17 mouse cellular contexts compared by ENCODE assay signal in genomic region chr5:115405205-115405604, GRCm38 (mm10). TPM values are rescaled to one million over a fixed set of nuclear protein-coding genes. Genes with fewer than 3 reads are reported as not detected.
DNase-seq lines count a peak whose midpoint lies in the region; ATAC-seq lines count a peak whose summit lies in the region.
"Had no signal": no experiment of that assay in that cellular context is flagged by ENCODE, and none has a peak within 500 bp of the region (broad histone marks: within the 10 kb centered on the region; RNA-seq: fewer than 3 reads in every experiment).

No protein-coding gene starts in this region.

- H3K36me3 ChIP-seq in neural tube, embryonic 13.5 days, result no peaks in the 10 kb centered on the region
- no peaks in the 10 kb centered on the region for H3K36me3 ChIP-seq in neural tube, embryonic 15.5 days
- H3K36me3 ChIP-seq in forebrain, embryonic 15.5 days, result no peaks in the 10 kb centered on the region
- H3K36me3 ChIP-seq in midbrain, embryonic 12.5 days, result no peaks in the 10 kb centered on the region

- H3K27me3 ChIP-seq in neural tube, embryonic 13.5 days, result no peaks in the 10 kb centered on the region
- no peaks in the 10 kb centered on the region for H3K27me3 ChIP-seq in neural tube, embryonic 15.5 days (replicated peaks)
- H3K27me3 ChIP-seq in forebrain, embryonic 15.5 days, result no peaks in the 10 kb centered on the region
- H3K27me3 ChIP-seq in midbrain, embryonic 12.5 days, result no peaks in the 10 kb centered on the region

- WGBS in neural tube, embryonic 13.5 days, result 34% methylated on average over 8 of the region's 8 CpGs
- WGBS in neural tube, embryonic 15.5 days, result 35% methylated on average over 8 of the region's 8 CpGs
- 19% methylated on average over 8 of the region's 8 CpGs for WGBS in forebrain, embryonic 15.5 days
- 27% methylated on average over 8 of the region's 8 CpGs for WGBS in midbrain, embryonic 12.5 days

- no peak overlapping the region for H3K9ac ChIP-seq in neural tube, embryonic 13.5 days
- no peak overlapping the region for H3K9ac ChIP-seq in neural tube, embryonic 15.5 days (replicated peaks)
- H3K9ac ChIP-seq in forebrain, embryonic 15.5 days (replicated peaks), result no peak overlapping the region
- no peak overlapping the region for H3K9ac ChIP-seq in midbrain, embryonic 12.5 days (replicated peaks)

- no peak overlapping the region for H3K4me3 ChIP-seq in neural tube, embryonic 13.5 days
- no peak overlapping the region for H3K4me3 ChIP-seq in neural tube, embryonic 15.5 days (replicated peaks)
- no peak overlapping the region for H3K4me3 ChIP-seq in forebrain, embryonic 15.5 days
- no peak overlapping the region for H3K4me3 ChIP-seq in midbrain, embryonic 12.5 days
- H3K4me3 ChIP-seq: heart, adult 2 months had no signal

- H3K27ac ChIP-seq in neural tube, embryonic 13.5 days (replicated peaks), result peak overlapping the region; percentile 79
- H3K27ac ChIP-seq in neural tube, embryonic 15.5 days (replicated peaks), result no peak overlapping the region
- peak overlapping the region; percentile 96 for H3K27ac ChIP-seq in forebrain, embryonic 15.5 days (replicated peaks)
- peak overlapping the region; percentile 98 for H3K27ac ChIP-seq in midbrain, embryonic 12.5 days (replicated peaks)
- H3K27ac ChIP-seq: heart, adult 2 months had no signal

- no peak overlapping the region for H3K4me2 ChIP-seq in neural tube, embryonic 13.5 days
- H3K4me2 ChIP-seq in neural tube, embryonic 15.5 days, result no peak overlapping the region
- no peak overlapping the region for H3K4me2 ChIP-seq in forebrain, embryonic 15.5 days (replicated peaks)
- peak overlapping the region; percentile 44 for H3K4me2 ChIP-seq in midbrain, embryonic 12.5 days (replicated peaks)

- DNase-seq in left cerebral cortex, postnatal 10 days (ENCODE audit: extremely low spot score in 1 of 2, low spot score in 2 of 2), result no peak
- no peak for DNase-seq in right cerebral cortex, adult 18-20 months
- DNase-seq in heart, adult 9 months (ENCODE audit: low spot score in 2 of 2), result no peak
- DNase-seq: adrenal gland, postnatal 25 days; B cell, adult 2 months; gastrocnemius, postnatal 10 days; heart, adult 2 months; kidney, adult 8-10 months; layer of hippocampus, postnatal 36 days; lung, adult 2 months; lung, postnatal 36 days; retina, postnatal 1 day had no signal

- no peak for ATAC-seq in neural tube, embryonic 13.5 days (ENCODE audit: low read depth)
- ATAC-seq in neural tube, embryonic 15.5 days (ENCODE audit: low FRiP score), result no peak
- ATAC-seq in forebrain, embryonic 15.5 days (replicated peaks), result 0 out of 2 replicates have a peak, but pooled peaks have one; percentile 21
- ATAC-seq in midbrain, embryonic 12.5 days (ENCODE audit: low FRiP score, low read depth), result no peak

- H3K4me1 ChIP-seq in neural tube, embryonic 13.5 days (replicated peaks), result peaks cover 30% of the 10 kb centered on the region
- H3K4me1 ChIP-seq in neural tube, embryonic 15.5 days, result peaks cover 22% of the 10 kb centered on the region
- H3K4me1 ChIP-seq in forebrain, embryonic 15.5 days, result peaks cover 22% of the 10 kb centered on the region
- H3K4me1 ChIP-seq in midbrain, embryonic 12.5 days, result peaks cover 43% of the 10 kb centered on the region

- intact Hi-C loops in left cerebral cortex, postnatal 10 days (cut with DNase I), result no loop called here

- H3K9me3 ChIP-seq in neural tube, embryonic 13.5 days, result no peaks in the 10 kb centered on the region
- H3K9me3 ChIP-seq in neural tube, embryonic 15.5 days (replicated peaks), result no peaks in the 10 kb centered on the region
- H3K9me3 ChIP-seq in forebrain, embryonic 15.5 days, result no peaks in the 10 kb centered on the region
- no peaks in the 10 kb centered on the region for H3K9me3 ChIP-seq in midbrain, embryonic 12.5 days

RNA-seq across cellular contexts. Expression of gene Msi1, which starts 24.2 kb away (rescaled TPM):
- 66.5 and 66.7 TPM in 2 replicates for polyA plus RNA-seq in neural tube, embryonic 13.5 days (2015; fragmentation: Nextera tagmentation; extraction: Ambion mirVana)
- 29.4 and 37.9 TPM in 2 replicates for polyA plus RNA-seq in neural tube, embryonic 15.5 days (2015; fragmentation: Nextera tagmentation; extraction: Ambion mirVana)
- polyA plus RNA-seq in forebrain, embryonic 15.5 days (2015; fragmentation: Nextera tagmentation; extraction: Ambion mirVana), result 70.0 and 75.8 TPM in 2 replicates
- polyA plus RNA-seq in midbrain, embryonic 12.5 days (2016; fragmentation: Nextera tagmentation; extraction: Ambion mirVana), result 211 and 227 TPM in 2 replicates
- total RNA-seq in left cerebral cortex, postnatal 10 days (2021), result 10 to 100 TPM; 54.2 to 58.0 TPM
- total RNA-seq: liver, adult 2 months had no signal

RNA-seq across cellular contexts. Expression of gene Cox6a1, which starts 56.4 kb away (rescaled TPM):
- 1,130 and 1,174 TPM in 2 replicates for polyA plus RNA-seq in neural tube, embryonic 13.5 days (2015; fragmentation: Nextera tagmentation; extraction: Ambion mirVana)
- 1,223 and 1,358 TPM in 2 replicates for polyA plus RNA-seq in neural tube, embryonic 15.5 days (2015; fragmentation: Nextera tagmentation; extraction: Ambion mirVana)
- 968 and 991 TPM in 2 replicates for polyA plus RNA-seq in forebrain, embryonic 15.5 days (2015; fragmentation: Nextera tagmentation; extraction: Ambion mirVana)
- polyA plus RNA-seq in midbrain, embryonic 12.5 days (2016; fragmentation: Nextera tagmentation; extraction: Ambion mirVana), result 768 and 803 TPM in 2 replicates
- total RNA-seq in left cerebral cortex, postnatal 10 days (2021), result 100 to 1,000 TPM; 685 to 725 TPM
